Mouse (Mus musculus) kidney, adult 11 months (tissue): ENCODE data around the gene Tex44.
A peak's percentile ranks its signal among the peaks of the same experiment; 100 is the strongest.

ENCODE experiments used
- DNase-seq: peaks from one replicate; pipeline ENCODE4 v3.0.0; 2022

Tex44 gene

DNA sequence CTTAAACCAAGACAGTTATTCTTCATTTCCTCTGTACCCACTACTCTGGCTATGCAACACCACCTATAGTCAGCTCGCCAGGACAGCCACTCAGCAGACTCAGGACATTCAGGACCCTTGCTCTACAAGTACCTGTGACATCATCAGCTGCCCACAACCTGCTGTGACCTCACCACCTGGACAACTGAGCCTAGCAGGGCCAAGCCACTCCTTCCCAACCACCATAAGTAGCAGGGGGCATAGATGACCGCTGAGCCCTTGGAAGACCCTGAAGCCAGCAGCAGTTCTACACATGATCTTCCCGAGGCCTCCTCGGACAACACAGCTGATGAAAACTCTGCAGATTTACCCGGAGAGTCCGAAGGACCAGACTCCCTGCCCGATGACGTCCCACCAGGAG is at the start of gene Tex44, which contains the start of gene Nmur1:
Gene Tex44 (plus strand): TSS at position 202 of the 400 bp plus-strand sequence.
Gene Nmur1 (minus strand): TSS at position 101 of the 400 bp plus-strand sequence.
- no peak for DNase-seq

- DNase-seq = no peak
Measured at GRCm38 (mm10) chr1:86376354-86376753, 49.8 kb upstream of the Tex44 start.

GRCm38 (mm10) chr1:86378662-86379061 is 47.5 kb upstream of the Tex44 start:
- no peak for DNase-seq

DNA sequence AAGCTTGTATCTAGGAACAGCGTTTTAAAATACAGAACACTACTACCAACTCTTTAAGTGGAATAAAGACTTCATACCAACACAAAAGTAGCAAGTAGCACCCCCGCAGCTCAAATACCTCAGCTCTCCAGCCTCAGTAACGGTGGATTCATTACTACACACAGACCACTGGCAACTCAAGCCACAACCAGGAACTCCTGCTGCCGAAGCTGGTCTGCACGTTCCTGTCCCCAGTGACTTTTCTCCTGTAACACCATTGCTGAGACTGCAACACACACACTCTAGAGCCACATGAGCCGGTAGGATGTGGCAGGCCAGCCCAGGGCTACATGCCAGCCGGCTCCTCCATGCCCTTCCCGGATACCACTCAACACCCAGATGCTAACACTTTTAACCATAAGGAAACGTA is 47.0 kb upstream of the Tex44 start:
- no peak for DNase-seq

DNA sequence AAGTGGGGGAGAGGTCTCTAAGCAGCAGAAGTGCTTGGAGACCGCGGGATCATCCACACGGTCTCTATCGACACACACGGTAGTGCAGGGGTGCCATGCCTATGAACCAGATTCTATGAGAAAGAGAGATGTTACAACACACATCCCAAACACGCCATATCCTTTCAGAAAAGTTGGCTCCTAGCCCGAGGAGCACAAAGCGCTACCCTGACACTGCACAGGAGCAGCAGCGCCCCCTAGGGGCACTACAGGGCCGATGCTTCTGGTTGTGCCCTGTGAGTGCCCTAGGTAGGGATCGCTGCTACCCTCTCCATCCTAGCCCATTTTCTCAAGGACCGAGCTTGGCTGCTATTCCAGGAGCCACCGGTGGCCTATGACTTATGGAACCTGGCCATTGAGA is 45.1 kb upstream of the Tex44 start:
- DNase-seq = peak; percentile 24

DNA sequence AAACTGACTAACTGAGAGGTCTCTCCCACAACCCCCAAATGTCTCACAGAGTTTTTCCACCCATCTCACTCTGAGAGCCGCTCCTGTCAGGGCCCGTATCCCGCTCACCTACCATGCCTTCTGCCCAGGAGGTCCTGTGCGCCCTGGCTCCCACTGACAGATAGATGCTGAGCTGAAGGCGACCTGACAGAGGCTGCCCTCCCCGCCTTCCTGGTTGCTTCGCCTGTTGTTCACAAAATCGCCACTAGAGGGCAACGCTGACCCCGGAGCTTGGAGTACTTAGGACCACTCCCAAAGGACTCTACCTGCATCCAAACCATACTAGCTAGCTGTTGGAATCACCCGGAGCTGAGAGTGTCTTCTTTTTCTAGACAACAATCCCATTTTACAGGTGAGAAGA is 36.9 kb upstream of the Tex44 start:
- peak; percentile 31 for DNase-seq

DNA sequence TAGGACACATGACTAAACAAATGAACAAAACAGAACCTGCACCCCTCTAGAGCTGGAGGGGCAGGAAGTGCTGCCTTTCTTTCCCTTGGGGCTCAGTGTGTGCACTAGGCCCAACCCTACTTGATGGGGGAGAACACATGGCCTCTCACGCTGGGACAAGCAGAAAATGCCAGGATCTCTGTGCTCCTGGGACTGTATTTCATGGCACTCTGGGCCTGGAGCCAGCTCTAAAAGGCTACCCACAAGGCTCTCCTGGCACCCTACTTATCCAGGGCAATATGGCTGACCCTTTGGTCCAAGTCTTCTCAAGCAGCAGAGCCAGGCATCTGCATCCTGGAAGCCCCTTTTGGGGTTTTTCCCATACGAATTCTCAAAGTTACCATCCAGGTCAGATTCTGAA is 34.7 kb upstream of the Tex44 start:
- DNase-seq = no peak

DNA sequence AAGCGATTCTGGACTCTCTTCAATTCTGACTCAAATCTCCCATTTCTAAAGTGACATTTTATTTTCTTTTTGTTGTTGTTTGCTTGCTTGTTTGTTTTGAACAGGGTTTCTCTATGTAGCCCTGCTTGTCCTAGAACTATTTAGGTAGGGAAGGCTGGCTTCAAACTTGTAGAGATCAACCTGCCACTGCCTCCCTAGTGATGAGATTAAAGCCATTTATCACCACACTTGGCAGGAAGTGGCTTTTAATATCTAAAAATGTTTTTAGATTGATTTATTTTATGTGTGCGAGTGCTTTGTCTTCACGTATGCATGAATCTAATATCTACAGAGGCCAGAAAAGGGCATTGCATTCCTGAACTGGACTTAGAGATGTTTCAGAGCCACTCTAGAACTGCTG is 32.9 kb upstream of the Tex44 start:
- no peak for DNase-seq

DNA sequence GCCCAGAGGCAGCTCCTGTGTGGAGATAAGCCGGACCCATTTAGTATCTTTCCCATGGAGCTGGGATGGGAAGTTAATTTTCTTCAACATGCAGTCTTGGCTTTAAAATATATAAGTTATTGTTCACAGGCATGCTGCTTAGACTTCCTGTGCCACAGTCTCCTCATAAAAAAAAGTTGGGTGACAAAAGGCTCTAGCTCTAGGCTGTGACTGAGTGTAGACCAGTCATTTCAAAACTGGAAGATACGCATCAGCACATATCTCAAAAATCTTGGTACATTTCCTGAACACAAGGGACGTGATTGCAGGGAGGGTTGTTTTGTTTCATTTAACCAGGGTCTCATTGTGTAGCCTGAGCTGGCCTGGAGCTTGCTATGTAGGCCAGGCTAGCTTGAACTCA is 31.9 kb upstream of the Tex44 start:
- DNase-seq = no peak

DNA sequence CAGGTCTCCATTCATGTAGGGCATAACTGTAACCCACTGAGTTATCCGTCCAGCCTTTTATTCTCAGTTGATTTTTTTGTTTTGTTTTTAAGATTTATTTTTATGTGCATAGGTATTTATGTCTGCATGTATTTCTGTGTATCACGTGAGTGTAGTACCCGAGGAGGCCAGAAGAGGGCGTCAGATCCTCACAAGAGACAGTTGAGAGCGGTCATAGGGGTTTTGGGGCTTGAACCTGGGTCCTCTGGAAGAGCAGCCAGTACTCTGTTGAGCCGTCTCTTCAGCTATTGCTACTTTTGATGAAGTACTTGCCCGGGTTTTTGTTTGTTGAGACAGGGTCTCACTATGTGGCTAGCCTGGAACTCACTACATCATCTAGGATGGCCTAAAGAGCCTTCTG is 30.2 kb upstream of the Tex44 start:
- no peak for DNase-seq

- DNase-seq = no peak
Measured at GRCm38 (mm10) chr1:86397621-86398020, 28.5 kb upstream of the Tex44 start.

DNA sequence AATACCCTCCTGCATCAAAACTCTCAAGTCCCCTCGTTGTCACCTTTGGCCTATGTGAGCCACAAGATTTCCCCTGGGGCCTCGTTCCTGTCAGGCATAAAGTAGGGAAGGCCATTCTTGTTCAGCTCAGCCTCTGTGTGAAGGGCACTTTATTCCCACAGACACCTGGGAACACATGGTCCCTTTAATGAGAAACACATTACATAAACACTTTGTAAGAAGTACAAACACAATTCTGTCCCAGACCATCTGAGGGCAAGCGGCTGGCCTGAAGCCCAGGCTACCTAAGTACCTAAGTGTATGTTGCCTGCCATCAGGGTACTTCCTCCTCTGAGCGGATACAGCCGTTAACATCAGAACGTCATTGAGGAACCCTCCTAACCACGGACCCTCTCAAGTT is 27.9 kb upstream of the Tex44 start:
- no peak for DNase-seq

DNA sequence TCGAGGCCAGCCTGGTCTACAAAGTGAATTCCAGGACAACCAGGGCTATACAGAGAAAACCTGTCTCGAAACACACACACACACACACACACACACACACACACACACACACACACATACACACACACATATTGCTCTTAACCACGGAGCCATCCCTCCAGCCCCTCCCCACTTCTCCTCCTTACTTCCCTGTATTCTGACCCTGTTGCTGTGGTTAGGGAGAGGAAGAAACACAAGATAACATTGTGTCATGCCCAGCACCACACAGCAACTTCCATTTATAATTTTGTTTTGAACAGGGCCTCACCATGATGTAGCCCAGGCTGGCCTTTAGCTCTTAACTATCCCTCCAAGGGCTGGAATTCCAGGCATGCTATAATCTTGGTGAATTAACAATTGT is 26.8 kb upstream of the Tex44 start:
- no peak for DNase-seq

DNA sequence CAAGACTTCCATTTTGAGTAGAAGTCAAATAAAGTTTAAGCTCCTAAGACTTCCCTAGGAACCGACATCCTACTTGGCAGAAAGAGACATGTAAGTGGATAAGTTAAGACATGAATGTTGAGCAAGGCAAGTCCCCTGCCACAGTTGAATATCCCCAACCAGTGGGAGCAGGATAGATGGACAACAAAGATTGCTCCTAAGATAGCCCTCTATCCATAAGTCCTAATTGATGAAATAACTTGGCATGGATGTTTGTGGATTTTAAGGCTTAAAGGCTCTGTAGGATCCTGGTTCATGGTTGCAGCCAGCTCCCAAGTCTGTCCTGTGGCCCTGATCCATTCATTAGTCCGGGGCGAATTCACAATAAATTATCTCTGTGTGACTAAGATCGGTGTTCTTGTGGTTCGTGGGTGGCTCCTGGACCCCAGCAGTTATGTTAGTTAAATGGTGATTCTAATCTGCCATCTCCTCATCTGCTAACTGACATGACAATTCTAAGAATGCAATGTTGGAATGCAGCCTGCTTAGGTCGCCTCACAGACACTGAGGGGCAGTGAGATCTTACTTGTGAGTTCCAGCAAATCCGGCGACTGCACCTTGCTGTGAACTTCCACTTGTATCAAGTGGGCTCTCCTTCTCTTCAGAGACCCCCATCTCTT is 25.9 kb upstream of the Tex44 start:
- no peak for DNase-seq

DNA sequence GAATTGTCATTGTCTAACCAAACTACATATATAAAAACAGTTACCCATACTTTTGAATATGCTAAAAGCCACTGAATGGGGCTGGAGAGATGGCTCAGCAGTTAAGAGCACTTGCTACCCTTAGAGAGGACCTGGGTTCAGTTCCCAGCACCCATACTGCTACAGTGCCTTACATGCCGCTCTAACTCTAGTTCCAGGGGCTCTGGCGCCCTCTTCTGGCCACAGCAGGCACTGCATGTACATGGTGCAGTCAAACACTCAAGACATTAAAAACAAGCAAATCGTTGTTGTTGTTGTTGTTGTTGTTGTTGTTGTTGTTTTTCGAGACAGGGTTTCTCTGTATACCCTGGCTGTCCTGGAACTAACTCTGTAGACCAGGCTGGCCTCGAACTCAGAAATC is 21.3 kb upstream of the Tex44 start:
- DNase-seq = no peak

- no peak for DNase-seq
Measured at GRCm38 (mm10) chr1:86406313-86406712, 19.8 kb upstream of the Tex44 start.

DNA sequence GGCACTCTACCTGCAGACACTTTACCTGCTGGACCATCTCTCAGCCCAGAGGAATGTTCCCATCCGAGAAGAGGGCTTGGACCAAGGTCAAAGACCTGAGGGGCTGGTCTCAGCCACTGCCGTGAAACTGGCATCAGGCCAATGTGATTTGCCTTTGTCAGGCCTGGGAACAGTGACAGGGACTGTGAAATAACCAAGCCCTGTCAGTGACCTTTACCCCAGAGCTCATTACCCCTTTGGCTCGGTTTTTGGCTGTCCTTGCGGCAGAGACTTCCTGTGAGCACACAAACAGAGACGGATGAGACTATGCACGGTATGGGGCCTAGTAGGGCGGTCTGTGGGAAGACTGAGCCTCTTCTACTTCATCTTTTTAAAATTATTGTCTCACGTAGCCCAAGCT is 19.2 kb upstream of the Tex44 start:
- peak; percentile 49 for DNase-seq

DNA sequence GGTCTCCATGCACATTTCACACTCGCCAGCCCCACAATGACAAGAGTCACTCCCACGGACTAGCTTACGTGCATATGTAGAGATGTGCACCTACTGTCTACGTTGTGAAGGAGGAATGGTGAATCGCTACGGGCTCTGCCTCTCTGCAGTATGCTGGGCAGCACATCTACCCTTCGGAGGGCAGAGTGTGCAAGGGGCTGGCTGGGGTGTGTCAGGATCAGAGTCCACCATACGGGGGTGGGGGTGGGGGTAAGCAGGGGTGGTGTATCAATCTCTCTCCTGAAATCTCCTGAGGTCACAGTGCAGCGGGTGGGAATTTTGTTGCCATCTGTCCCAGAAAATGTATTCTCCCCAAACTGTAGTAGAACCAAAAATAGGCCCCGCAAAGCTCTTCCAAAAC is 17.6 kb upstream of the Tex44 start:
- no peak for DNase-seq

DNA sequence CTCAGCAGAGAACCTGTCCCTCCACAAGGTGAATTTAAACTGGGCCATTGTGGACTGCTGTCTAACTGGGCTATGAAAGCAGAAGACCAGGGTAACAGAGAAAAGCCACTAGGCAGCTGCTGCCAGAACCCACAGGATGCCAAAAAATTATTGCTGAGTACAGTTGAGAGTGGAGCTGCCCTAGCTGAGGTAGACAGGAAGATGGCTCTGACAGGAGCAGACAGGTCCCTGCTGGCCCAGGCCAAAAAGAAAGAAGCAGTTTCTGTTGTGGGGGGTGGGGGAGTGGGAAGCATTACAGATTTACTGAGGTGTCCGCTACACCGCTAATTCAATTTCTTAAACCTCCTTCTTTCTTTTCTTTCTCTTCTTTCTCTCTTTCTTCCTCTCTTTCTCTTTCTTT is 16.7 kb upstream of the Tex44 start:
- no peak for DNase-seq

DNA sequence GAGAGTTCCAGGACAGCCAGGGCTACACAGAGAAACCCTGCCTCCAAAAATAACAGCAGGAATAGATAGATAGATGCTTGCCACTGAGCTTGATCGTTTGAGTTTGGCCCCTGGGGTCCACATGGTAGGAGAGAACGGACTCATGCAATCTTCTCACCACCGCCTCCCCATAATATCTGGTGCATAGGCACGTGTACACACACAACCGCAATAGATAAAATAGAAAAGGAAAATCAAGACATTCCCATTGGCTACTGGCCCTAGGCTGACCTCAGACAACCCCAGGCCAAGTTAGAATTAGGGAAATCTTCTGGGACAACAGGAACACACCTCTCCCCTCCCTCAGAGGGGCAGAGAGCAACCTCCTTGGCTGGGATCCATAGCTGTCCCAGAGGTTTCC is 11.4 kb upstream of the Tex44 start:
- DNase-seq = no peak

- no peak for DNase-seq
Measured at GRCm38 (mm10) chr1:86415144-86415543, 11.0 kb upstream of the Tex44 start.

- DNase-seq = no peak
Measured at GRCm38 (mm10) chr1:86415612-86416184, 10.4 kb upstream of the Tex44 start.

DNA sequence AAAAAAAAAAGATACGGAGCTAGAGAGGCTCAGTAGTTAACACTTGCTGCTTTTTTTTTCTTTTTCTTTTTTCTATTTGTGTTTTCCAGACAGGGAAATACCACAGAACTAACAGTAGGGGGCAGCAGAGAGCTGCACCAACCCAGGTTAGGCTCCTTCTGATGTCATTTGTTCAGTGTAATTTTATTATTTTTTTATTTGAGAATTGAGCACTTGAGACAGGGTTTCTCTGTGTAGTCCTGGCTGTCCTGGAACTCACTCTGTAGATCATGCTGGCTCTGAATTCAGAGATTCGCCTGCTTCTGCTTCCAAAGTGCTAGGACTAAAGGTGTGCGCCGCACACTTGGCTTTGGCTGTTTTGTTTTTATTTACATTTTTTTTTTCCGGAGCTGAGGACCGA is 9.8 kb upstream of the Tex44 start:
- DNase-seq = no peak

- no peak for DNase-seq
Measured at GRCm38 (mm10) chr1:86421007-86421406, 5.1 kb upstream of the Tex44 start.

DNA sequence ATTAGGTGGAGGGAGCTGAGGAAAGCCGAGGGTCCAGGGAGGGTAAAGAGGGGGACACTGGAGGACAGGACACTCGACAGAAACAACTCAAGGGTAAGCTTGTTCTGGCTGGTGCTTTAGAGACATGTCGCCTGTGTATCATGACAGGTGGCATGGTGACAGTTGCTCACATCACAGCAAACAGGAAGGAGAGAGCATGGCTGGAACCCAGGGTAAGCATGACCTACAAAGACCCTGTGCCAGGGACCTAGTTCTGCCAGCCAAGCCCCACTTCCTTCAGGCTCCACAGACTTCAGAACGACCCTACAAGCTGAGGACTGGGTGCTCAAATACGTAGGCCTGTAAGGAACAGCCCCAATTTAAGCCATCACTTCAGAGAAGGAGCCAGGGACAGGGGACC is 2.2 kb upstream of the Tex44 start:
- no peak for DNase-seq
